Mouse (Mus musculus) kidney, embryonic 14.5 days (tissue): Measurements from ENCODE around the gene Plppr3. TPM values are rescaled to one million over a fixed set of nuclear protein-coding genes. Genes with fewer than 3 reads are reported as not detected.

Experiments used
- ATAC-seq: fragments of 200-750 bp; cut with Nextera tagmentation; 2 replicates; pipeline ENCODE4 v1.8.0; 2017; ENCODE audit warnings: moderate number of reproducible peaks, mild to moderate bottlenecking, moderate TSS enrichment, moderate library complexity; ENCODE audit not compliant: low FRiP score, low TSS enrichment
- H3K27ac ChIP-seq: fragments of 300-500 bp; sonication (generic); 2 replicates; pipeline ENCODE4 v1.5.1; 2014; ENCODE audit warnings: low read depth, mild to moderate bottlenecking, low read length, moderate library complexity, mixed read lengths
- H3K27me3 ChIP-seq: fragments of 300-500 bp; sonication (generic); 2 replicates; pipeline ENCODE4 v1.6.1; 2014; ENCODE audit warnings: mild to moderate bottlenecking, low read length; ENCODE audit not compliant: control insufficient read depth, insufficient read depth
- H3K36me3 ChIP-seq: fragments of 300-500 bp; sonication (generic); 2 replicates; pipeline ENCODE4 v1.6.1; 2014; ENCODE audit warnings: low read length, mixed read lengths; ENCODE audit not compliant: control insufficient read depth, insufficient read depth
- H3K4me1 ChIP-seq: fragments of 300-500 bp; sonication (generic); 2 replicates; pipeline ENCODE4 v1.6.1; 2014; ENCODE audit warnings: low read length, mixed read lengths; ENCODE audit not compliant: control insufficient read depth, insufficient read depth
- H3K4me2 ChIP-seq: fragments of 300-500 bp; sonication (generic); replicated peaks from 2 replicates; pipeline ENCODE4 v1.6.1; 2014; ENCODE audit warnings: low read depth, mild to moderate bottlenecking, low read length
- H3K4me3 ChIP-seq: fragments of 300-500 bp; sonication (generic); 2 replicates; pipeline ENCODE4 v1.5.1; 2014; ENCODE audit warnings: mild to moderate bottlenecking, low read length
- H3K9ac ChIP-seq: fragments of 300-500 bp; sonication (generic); 2 replicates; pipeline ENCODE4 v1.6.1; 2014; ENCODE audit warnings: low read depth, mild to moderate bottlenecking, low read length, moderate library complexity
- H3K9me3 ChIP-seq: fragments of 300-500 bp; sonication (generic); 2 replicates; pipeline ENCODE4 v1.6.1; 2016; ENCODE audit warnings: low read length; ENCODE audit not compliant: control insufficient read depth
- WGBS: fragments of 180-500 bp; shearing (Covaris S2); extraction: QIAGEN DNeasy Blood & Tissue Kit; methylation state at CpG from one replicate; pipeline ENCODE4 v1.1.7; 2014; 5-methylcytosine and 5-hydroxymethylcytosine counted together
- polyA plus RNA-seq: library from polyadenylated mRNA; unstranded; fragments of >200 nt; fragmentation: Nextera tagmentation; extraction: Ambion mirVana; gene quantifications from 2 replicates; pipeline ENCODE4 v1.2.1, GENCODE M21; 2014

The Plppr3 gene
- polyA plus RNA-seq, 1 experiment from 2014 or later = 59.7 TPM

GRCm38 (mm10) chr10:79879527-79879926 is 5.1 kb upstream of the Plppr3 start:
- H3K27me3 ChIP-seq = no peaks in the 10 kb centered on the region
- H3K36me3 ChIP-seq = no peaks in the 10 kb centered on the region
- no peak overlapping the region for H3K4me3 ChIP-seq
- 33% methylated on average over 3 of the region's 3 CpGs for WGBS
- no peak overlapping the region for H3K9ac ChIP-seq
- H3K4me2 ChIP-seq = no peak overlapping the region
- H3K9me3 ChIP-seq = no peaks in the 10 kb centered on the region
- H3K4me1 ChIP-seq = peaks cover 30% of the 10 kb centered on the region
- 0 out of 2 replicates have a peak, but pooled peaks have one; percentile 10 for ATAC-seq
- H3K27ac ChIP-seq = peak overlapping the region; percentile 31; the same call in 1 of the 2 replicates

GRCm38 (mm10) chr10:79877757-79878156 is 3.3 kb upstream of the Plppr3 start:
- no peaks in the 10 kb centered on the region for H3K36me3 ChIP-seq
- no peak overlapping the region for H3K27ac ChIP-seq
- H3K4me1 ChIP-seq = peaks cover 31% of the 10 kb centered on the region
- H3K4me3 ChIP-seq = no peak overlapping the region
- H3K27me3 ChIP-seq = no peaks in the 10 kb centered on the region
- no peaks in the 10 kb centered on the region for H3K9me3 ChIP-seq
- no peak for ATAC-seq
- WGBS = 55% methylated on average over 12 of the region's 12 CpGs
- no peak overlapping the region for H3K9ac ChIP-seq
- H3K4me2 ChIP-seq = no peak overlapping the region

GRCm38 (mm10) chr10:79877174-79877573 is 2.7 kb upstream of the Plppr3 start:
- 63% methylated on average over 1 of the region's 1 CpGs for WGBS
- Histone ChIP-seq H3K4me3 (no peak overlapping the region), H3K9me3 (no peaks in the 10 kb centered on the region), H3K4me2 (no peak overlapping the region), H3K4me1 (peaks cover 29% of the 10 kb centered on the region), H3K36me3 (no peaks in the 10 kb centered on the region), H3K9ac (no peak overlapping the region), H3K27me3 (no peaks in the 10 kb centered on the region), H3K27ac (no peak overlapping the region)
- ATAC-seq = no peak

- H3K27me3 ChIP-seq = no peaks in the 10 kb centered on the region
- peak overlapping the region; percentile 82 for H3K9ac ChIP-seq
- H3K4me3 ChIP-seq = peak overlapping the region; percentile 70
- 2% methylated on average over 26 of the region's 26 CpGs for WGBS
- H3K9me3 ChIP-seq = no peaks in the 10 kb centered on the region
- H3K4me1 ChIP-seq = peaks cover 15% of the 10 kb centered on the region
- peak overlapping the region; percentile 66 for H3K27ac ChIP-seq
- ATAC-seq = peak; percentile 37
- H3K4me2 ChIP-seq = peak overlapping the region; percentile 79
- H3K36me3 ChIP-seq = peaks cover 18% of the 10 kb centered on the region; the same call in 1 of the 2 replicates
These were observed 632 bp downstream of the Plppr3 start for GRCm38 (mm10) chr10:79873715-79874289.

GRCm38 (mm10) chr10:79873313-79873712 is 1.1 kb downstream of the Plppr3 start:
- H3K4me2 ChIP-seq = peak overlapping the region; percentile 79
- H3K9me3 ChIP-seq = no peaks in the 10 kb centered on the region
- no peak for ATAC-seq
- peak overlapping the region; percentile 82 for H3K9ac ChIP-seq
- H3K4me3 ChIP-seq = peak overlapping the region; percentile 70
- WGBS = 9% methylated on average over 6 of the region's 6 CpGs
- H3K27me3 ChIP-seq = no peaks in the 10 kb centered on the region
- peaks cover 18% of the 10 kb centered on the region; the same call in 1 of the 2 replicates for H3K36me3 ChIP-seq
- H3K27ac ChIP-seq = no peak overlapping the region
- H3K4me1 ChIP-seq = peaks cover 15% of the 10 kb centered on the region

- H3K9me3 ChIP-seq = no peaks in the 10 kb centered on the region
- peaks cover 15% of the 10 kb centered on the region for H3K4me1 ChIP-seq
- H3K9ac ChIP-seq = no peak overlapping the region
- H3K27me3 ChIP-seq = no peaks in the 10 kb centered on the region
- no peak for ATAC-seq
- 55% methylated on average over 3 of the region's 3 CpGs for WGBS
- peak overlapping the region; percentile 70 for H3K4me3 ChIP-seq
- H3K36me3 ChIP-seq = peaks cover 18% of the 10 kb centered on the region; the same call in 1 of the 2 replicates
- no peak overlapping the region for H3K27ac ChIP-seq
- peak overlapping the region; percentile 79 for H3K4me2 ChIP-seq
These were observed 1.6 kb downstream of the Plppr3 start for GRCm38 (mm10) chr10:79872862-79873261.

GRCm38 (mm10) chr10:79871845-79872244 is 2.6 kb downstream of the Plppr3 start:
- no peak overlapping the region for H3K9ac ChIP-seq
- H3K27me3 ChIP-seq = no peaks in the 10 kb centered on the region
- no peak overlapping the region for H3K4me2 ChIP-seq
- peaks cover 26% of the 10 kb centered on the region for H3K36me3 ChIP-seq
- 94% methylated on average over 8 of the region's 8 CpGs for WGBS
- H3K9me3 ChIP-seq = no peaks in the 10 kb centered on the region
- ATAC-seq = no peak
- H3K4me3 ChIP-seq = no peak overlapping the region
- H3K4me1 ChIP-seq = peaks cover 10% of the 10 kb centered on the region
- no peak overlapping the region for H3K27ac ChIP-seq

GRCm38 (mm10) chr10:79866601-79867000 is 7.8 kb downstream of the Plppr3 start:
- H3K4me1 ChIP-seq = peaks cover under 1% of the 10 kb centered on the region; the same call in 1 of the 2 replicates
- WGBS = 68% methylated on average over 11 of the region's 11 CpGs
- no peak overlapping the region for H3K27ac ChIP-seq
- H3K36me3 ChIP-seq = peaks cover 67% of the 10 kb centered on the region
- H3K4me2 ChIP-seq = no peak overlapping the region
- no peaks in the 10 kb centered on the region for H3K9me3 ChIP-seq
- no peak overlapping the region for H3K9ac ChIP-seq
- H3K4me3 ChIP-seq = no peak overlapping the region
- ATAC-seq = no peak
- H3K27me3 ChIP-seq = no peaks in the 10 kb centered on the region

- no peak overlapping the region for H3K4me3 ChIP-seq
- 0 out of 2 replicates have a peak, but pooled peaks have one; percentile 4 for ATAC-seq
- H3K27ac ChIP-seq = no peak overlapping the region
- H3K4me2 ChIP-seq = no peak overlapping the region
- H3K4me1 ChIP-seq = peaks cover 8% of the 10 kb centered on the region; the same call in 1 of the 2 replicates
- no peak overlapping the region for H3K9ac ChIP-seq
- WGBS = 72% methylated on average over 19 of the region's 19 CpGs
- peaks cover 68% of the 10 kb centered on the region for H3K36me3 ChIP-seq
- no peaks in the 10 kb centered on the region for H3K27me3 ChIP-seq
- no peaks in the 10 kb centered on the region for H3K9me3 ChIP-seq
These were observed 8.6 kb downstream of the Plppr3 start for GRCm38 (mm10) chr10:79865801-79866295.
